Mouse (Mus musculus): ENCODE data around the gene Tmem38b. TPM values are rescaled to one million over a fixed set of nuclear protein-coding genes. Genes with fewer than 3 reads are reported as not detected.
"Not testable (repeated sequence)": the region's sequence is repeated elsewhere in the genome, so short reads cannot be mapped to it uniquely, and the experiment has no call there.

Gene Tmem38b
- total RNA-seq (2022): 10 to 100 TPM; 13.1 to 14.7 (median 14.4) TPM

DNA sequence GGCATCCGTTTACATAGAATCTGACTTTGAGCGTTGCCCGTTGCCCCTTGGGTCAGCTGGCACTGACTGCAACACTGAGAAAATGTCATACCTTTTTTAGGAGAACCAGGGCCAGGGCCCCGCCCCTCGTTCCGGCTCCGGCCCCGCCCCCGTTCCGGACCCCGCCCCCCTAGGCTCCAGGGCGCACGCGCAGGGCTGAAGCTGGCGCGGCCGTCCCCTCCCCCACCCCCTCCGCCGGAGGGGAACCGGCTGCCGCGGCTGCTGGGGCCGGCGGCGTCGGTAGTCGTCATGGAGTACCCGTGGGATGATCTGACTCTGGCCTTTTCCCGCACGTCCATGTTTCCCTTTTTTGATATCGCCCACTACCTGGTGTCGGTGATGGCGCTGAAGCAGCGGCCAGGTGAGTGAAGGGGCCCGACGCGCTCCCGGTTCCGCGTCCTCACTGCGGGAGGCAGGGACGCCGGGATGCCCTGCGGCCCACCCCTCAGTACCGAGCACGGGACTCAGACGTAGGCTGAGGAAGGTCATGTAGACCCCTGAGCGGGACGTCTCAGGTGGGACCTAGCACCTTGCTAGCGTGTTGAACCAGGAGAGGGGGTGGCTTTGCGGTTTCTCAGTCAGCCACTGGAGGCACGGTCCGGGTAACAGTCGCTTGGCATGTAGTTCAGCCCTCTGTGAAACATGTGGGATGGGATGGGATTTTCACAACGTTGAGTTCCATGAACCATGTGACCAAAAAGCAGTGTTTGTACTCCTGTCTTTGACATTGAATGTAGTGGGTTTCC lies at the start of gene Tmem38b:
Tmem38b (plus strand) TSS at position 225 of the 785 bp plus-strand sequence.
- DNase-seq (ENCODE audit: low spot score in 2 of 2): peak; percentile 42 to 55

DNA sequence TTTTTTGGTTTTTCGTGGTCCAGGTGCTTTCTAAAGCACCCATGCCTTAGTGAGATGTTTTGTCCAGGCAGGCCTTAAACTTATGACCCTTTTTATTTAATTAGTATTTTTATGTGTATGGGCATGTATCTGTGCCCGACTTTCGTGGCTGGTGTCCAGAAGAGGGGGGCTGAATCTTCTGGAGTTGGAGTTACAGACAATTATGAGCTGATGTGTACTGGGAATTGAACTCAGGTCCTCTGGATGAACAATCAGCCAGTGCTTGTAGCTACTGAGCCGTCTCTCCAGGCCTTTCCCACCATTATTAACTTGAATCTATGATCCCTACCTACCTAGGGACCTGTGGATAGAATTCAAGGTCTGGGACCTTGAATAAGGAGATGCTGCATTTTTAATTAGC lies 44.4 kb upstream of the Tmem38b start:
- no peak for DNase-seq (ENCODE audit: low spot score in 2 of 2)

DNA sequence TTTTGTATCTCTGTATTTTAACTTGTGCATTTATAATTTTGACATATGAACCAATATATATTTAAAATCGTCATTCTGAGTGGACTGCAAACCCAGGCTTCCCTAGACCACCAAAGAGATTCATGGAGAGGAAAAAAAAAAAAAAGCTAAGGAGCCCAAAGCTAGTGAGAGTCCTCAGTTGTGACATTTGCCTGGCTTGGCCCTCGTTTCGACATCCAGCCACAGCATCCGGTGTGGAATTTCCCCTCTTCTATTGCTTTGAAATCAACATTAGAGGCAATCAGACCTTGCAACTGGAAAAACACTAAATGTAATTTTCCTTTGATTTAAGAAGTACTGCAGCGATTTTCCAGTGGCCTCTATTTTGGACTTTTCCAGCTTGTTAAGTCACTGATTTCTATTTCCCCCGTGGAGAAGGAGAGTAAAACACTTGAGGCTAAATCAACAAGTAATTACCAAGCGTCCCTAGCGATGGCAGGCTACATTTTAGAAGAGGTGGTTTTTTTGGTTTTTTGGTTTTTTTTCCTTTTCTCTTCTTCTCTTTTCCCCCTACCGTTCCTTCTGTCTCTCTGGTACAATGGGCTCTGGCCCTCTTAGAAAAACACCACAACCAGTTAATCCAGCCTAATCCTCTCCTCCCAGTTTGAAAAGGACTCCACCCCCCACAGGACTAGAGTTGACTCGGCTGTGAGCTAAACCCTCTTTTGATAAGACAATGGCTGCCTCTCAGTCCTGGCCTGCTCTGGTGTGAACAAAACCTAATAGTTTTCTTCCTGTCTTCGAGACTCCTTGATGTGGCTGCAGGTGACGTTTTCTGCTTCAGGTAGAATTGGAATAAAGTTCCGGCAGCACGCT lies 43.4 kb upstream of the Tmem38b start:
- DNase-seq (ENCODE audit: low spot score in 2 of 2): no peak

DNA sequence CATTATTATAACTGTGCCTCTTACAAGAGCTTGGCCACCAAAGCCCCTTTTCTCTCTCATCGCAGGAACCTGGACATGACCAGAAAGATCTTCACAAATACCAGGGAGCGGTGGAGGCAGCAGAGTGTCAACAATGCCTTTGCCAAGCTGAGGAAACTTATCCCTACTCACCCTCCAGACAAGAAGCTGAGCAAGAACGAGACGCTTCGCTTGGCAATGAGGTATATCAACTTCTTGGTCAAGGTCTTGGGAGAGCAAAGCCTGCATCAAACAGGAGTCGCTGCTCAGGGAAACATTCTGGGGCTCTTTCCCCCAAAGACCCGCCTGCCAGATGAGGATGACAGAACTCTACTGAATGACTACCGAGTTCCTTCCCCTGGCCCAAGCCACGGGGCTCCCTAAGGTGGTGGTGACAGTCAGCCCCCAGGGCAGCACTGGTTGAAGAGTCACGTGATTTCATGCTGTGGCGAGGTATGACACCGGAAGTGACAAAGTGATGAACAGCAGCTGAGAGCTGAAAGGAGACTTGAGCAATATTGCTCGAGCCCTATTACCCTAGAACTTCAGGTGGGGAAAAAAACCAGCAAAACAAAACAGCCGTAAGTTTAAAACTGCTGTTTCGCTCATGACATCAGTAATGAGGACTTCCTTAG lies 40.0 kb upstream of the Tmem38b start:
- no peak for DNase-seq (ENCODE audit: low spot score in 2 of 2)

DNA sequence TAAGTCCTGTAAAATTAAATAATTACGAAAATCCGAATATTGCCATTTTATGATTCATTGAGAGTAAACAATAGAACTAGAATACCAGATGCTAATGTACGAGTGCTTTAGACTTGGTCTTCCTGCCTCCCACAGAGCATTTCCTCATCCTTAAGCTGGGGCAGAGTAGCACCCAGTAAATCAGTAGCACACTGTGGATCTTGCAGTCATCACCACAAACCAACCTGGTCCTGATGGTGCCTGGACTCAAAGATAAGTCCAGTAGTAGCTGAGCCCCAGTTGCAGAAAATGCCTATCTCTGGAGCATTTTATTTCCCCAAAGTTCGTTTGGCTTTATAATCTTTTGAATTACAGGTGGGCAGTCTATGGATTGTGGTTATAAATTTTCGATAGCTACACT lies 39.0 kb upstream of the Tmem38b start:
- DNase-seq (ENCODE audit: low spot score in 2 of 2): no peak

DNA sequence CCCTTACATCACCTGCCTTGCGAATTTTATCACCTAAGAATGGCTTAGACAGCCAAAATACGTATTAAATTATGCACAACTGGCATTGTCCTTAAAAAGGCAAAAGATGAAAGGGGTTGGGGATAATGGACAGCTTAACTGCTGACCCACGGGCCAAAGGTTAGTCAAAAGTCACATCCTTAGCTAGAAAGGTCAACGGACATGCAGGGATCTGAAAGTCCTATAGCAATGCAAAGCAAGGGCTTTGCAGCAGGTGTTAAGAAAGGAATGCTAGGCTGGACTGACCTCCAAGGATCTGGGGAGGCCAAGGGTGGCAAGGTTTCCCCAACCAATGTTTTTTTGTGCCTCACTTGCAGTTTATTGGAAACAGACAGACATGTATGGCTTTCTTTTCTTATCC lies 36.5 kb upstream of the Tmem38b start:
- no peak for DNase-seq (ENCODE audit: low spot score in 2 of 2)

DNA sequence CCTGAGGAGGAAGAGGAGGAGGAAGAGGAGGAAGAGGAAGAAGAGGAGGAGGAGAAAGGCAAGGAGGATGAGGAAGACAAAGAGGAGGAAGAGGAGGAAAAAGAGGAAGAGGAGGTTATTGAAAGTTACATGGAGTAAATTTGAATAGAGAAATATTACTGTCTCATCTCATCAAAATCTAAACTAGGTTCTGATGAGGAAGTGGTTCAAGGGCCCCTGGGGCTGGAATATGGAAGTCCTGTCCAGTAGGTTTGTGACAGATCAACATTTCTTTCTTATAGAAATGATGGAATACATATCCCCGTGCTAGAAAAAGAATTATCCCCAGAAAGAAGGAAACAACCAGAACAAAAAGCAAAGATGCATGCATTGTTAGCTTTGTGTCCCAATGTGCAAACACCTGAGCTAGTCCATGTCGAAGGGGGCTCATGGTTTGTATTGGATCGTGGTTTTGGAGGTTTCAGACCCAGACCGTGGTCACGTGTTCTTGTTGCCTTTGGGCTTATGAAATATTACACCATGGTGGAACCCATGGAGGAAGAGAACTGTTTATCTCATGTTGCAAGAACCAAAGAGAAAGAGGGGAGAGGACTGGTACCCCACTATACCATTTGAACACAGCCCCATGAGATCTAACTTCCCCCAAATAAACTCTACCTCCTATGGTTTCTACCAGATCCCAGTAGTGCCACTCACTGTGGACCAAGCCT lies 31.4 kb upstream of the Tmem38b start:
- DNase-seq (ENCODE audit: low spot score in 2 of 2): no peak

DNA sequence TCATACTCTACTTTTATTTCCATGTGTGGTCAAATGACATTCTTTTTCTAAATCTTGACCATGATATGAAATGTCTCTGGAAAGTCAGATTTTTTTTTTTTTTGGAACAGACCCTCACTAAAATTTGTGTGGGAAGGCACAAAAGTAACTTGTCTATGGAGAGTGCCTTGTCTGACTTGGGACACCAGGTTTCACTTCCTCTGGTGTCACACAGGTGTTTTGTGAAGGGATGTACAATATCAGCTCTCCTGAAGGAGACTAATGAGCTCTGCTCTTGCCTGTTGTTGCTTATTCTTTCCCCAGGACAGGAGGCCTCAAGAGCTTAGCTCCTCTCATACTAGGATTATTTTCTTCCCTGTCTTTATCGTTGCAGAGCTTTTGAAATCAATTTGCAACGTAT lies 30.8 kb upstream of the Tmem38b start:
- DNase-seq (ENCODE audit: low spot score in 2 of 2): no peak

DNA sequence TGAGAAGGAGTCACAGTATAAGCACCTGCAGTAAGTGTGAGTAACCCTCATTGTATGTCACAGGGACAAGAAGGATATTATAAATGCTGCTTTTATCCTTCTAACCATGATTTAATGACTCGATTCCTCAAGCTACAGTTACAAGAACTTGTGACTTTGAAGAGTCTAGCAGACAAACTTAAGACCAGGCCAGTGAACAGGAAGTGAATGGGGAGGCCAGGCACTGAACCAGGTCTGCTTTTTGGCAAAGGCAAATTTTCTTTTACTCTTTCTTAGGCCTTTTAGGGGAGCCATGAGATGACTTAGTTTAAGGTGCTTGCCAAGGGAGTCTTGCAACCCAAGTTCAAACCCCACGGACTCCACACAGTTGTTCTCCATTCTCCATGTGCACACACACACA lies 30.1 kb upstream of the Tmem38b start:
- DNase-seq (ENCODE audit: low spot score in 2 of 2): no peak

DNA sequence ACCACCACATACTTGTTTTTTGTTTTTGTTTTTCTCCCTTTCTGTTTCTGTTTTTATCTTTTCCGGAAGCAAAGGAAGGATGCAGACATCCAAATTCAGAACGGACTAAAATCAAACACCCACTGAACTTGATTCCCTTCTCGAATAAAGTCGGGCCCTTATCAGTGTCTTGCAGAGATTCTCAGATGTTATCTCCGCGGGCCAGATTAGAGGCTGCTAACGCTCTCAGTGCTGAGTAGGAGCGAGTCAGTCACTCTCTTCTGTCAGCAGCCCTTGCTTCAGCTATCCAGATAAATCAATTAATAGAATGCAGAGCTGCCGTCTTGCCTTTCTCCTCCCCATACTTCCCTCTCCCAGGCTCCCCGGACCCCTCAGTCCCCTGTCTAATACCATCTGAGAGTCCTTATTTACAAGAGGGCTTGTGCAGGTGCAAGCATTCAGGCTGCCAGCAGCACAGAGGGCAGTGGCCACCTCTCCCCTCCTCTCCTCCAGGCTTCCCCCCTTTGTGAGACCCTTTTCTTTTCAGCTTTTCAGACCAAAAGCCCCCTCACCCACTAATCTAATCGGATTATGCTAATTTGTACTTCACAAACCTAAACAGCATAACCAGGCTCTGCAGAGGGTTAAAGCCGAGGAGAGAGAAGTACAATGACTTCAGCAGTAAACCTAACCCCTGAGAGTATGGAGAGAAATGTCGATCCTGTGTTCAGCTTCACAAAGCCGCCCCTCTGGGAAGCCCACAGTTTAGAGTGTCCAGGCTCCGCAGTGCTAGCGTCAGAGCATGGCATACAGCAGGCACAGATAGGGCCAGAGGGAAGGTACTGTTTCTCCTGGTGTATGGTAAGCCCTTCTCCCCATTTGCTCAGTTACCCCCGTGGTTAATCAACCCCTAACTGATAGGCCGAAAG lies 28.7 kb upstream of the Tmem38b start:
- no peak for DNase-seq (ENCODE audit: low spot score in 2 of 2)

DNA sequence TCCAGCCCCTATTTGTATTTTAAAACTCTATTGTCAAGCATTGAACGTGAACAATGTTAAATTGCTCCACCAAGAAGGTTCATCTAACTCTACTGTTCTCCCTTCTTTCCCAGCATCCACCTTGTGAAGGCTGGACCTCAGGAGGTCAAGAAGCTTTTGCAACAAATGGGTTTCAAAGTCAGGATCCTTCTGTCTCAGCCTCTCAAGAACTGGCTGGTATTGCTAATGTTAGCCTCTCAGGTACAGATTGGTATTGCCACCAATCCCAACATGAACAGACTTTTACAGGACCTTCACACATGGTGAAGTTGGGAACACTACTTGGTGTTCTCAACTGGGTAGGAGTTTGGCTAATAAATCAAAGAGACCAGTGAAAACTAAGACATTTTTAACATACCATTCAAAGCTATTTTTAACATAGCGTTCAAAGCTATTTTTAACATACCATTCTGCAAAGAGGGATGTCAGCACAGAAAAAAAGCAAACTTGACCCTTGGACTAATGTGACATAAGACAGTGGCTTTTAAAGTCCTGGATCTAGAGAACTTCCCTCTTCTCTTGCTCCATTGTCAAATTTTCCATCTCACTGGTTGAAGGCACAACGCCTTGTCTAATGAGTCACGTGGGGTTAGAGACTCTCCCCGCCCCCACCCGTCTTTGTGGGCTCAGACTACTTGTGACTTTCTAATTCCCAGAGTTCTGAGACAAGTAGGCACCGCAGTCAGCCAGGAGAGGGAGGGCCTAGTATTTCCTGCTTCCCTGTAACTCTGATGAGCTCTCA lies 26.8 kb upstream of the Tmem38b start:
- no peak for DNase-seq (ENCODE audit: low spot score in 2 of 2)

DNA sequence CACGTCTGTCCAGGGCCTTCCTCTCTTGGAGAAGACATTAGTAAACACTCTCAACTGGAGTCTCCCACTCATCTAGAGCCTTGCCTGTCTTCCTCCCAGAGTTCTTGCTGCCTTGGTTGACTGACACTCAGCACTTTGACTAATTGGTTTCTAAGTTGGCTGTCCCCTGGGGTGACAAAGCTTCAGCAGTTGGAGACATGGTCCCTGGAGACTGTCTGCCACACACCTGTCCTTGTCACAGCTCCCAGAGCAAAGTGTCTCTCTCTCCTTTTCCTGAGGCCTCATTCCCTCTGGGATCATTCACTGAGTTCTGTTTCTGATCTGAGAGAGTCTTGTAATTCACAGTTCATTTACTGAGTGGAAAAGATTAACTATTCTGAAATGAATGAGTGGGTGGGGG lies 26.1 kb upstream of the Tmem38b start:
- no peak for DNase-seq (ENCODE audit: low spot score in 2 of 2)

DNA sequence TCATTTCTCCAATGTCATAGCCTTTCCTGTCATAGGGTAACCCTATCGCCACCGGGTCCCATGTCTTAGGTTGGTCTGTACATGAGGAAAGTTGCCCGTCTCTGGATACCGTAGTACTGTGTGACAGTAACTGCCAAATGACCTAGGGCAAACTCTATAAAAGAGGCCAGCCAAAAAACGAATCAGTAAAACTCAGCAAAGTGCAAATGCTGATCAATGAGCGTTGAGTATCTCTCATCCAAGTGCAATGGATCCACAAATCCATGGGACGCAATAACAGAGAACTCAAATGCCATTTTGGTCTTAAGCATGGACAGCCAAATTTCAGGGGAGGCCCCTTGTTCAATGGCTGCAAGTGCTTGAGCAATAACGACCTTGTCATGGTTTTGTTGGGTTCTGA lies 22.2 kb upstream of the Tmem38b start:
- DNase-seq (ENCODE audit: low spot score in 2 of 2): not testable (repeated sequence)

DNA sequence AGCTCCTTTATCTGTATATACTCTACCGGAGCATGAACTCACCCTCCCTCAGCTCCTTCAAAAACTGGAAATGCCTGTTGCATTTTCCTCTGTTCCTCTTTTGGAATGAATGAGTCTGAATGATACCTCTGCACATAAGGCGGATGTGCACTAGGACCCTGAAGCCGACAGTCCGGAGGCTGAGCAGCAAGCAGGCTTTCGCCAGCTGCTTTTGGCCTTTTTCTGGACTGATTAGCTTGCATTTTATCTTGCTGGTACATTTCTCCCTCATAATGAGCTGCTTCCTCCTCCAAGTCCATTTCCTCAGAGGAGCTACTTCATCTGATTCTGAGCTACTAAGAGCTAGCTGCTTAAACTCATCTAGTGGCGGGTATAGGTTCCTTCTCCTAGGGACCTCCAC lies 19.4 kb upstream of the Tmem38b start:
- DNase-seq (ENCODE audit: low spot score in 2 of 2): not testable (repeated sequence)

DNA sequence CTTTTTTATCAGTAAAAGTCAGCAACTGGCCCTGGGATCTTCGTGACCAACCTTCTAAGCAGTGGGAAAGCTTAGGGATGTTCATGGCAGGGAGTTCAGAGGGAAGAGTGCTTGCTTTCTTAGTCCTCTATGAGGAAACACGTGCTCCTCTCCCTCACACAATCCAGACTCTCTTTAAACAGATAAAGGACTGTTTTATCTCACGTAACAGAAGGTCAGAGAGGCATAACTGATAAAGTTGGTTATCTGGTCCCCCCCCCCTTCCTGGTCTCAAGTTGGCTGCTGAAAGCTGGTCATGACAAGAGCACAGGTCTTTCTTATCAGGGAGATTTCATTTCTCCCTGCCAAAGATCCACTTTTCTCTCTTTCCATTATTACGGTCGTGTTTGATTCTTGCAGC lies 7.5 kb upstream of the Tmem38b start:
- no peak for DNase-seq (ENCODE audit: low spot score in 2 of 2)

DNA sequence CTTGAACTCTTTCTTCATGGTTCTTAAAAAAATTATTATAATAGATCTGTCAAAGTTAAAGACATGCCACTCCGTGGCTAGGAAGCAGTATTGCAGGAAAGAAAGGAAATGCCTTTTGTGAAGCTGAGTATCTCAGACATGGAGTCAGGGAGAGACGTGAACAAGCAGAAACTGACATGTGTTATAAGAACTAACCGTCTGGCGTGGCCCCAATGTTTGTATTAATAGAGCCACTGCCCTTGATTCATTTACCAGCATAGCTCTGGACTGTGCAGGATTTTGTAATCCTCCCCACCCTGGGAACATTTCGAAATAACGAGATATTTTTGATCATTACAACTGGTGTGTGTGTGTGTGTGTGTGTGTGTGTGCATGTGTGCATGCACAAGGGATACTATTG lies 2.1 kb upstream of the Tmem38b start:
- DNase-seq (ENCODE audit: low spot score in 2 of 2): no peak

DNA sequence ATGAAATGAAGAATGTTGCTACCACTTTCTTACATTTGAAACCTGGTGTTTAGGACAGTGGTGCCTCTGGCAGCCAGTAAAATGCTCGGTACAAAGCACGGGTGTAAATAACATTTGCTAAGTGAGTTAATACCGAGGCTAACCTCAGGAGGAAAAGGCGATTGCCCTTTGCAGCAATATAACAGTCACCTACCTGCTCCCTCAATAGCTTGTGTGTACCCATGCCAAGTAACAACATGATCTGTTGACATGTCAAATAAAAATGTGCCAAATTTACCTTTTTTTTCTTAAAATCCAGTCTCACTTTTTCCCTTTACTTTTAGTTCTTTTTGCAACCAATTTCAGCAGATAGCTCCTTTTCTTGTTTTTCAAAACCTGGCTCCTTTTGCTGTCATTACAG lies 1.0 kb upstream of the Tmem38b start:
- no peak for DNase-seq (ENCODE audit: low spot score in 2 of 2)

DNA sequence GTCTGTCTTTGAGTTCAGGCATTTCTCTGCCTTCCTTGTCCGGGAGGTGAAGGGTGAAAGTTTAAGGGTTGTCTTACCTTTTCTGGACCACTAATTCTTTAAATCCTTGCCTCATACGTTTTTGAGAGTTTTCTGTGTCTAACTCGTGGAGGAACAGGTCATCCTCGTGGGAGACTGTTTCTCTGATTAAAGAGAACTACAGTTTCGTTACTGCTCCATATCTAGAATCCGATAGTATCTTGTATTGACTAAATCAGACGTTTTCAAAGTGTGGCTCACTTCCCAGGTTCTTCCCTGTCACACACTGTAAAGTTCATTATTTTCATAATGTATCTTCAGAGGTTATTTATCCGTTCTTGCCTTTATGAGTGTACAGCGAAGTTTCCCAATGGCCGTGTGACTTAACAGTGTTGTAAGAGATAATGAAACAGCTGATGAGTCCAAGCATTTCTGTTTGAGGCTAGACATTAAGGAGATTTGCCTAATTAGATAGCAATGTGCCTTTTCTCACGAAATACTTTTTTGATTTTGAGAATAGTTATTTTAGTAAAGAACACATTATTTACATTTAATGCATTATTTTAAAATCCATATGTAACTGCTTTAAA lies 900 bp downstream of the Tmem38b start:
- DNase-seq (ENCODE audit: low spot score in 2 of 2): no peak

DNA sequence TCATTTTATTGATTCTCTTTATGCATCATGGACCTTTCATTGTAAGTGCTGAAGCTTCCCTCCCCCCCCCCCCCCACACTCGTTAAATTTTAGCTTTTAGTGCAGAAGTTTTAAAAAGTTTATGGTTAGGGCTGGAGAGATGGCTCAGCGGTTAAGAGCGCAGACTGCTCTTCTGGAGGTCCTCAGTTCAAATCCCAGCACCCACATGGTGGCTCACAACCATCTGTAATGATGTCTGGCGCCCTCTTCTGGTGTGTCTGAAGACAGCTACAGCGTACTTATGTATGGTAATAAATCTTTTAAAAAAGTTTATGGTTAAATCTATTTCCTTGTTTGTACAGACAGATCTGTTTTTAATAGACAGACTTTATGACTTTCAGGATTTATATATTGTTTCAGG lies 2.0 kb downstream of the Tmem38b start:
- no peak for DNase-seq (ENCODE audit: low spot score in 2 of 2)
